Mouse (Mus musculus) macrophage (primary cell): ENCODE results near the gene Baz2a. TPM values are rescaled to one million over a fixed set of nuclear protein-coding genes. Genes with fewer than 3 reads are reported as not detected.

ENCODE experiments used
- H3K27ac ChIP-seq: fragments of 350-480 bp; formaldehyde crosslinking; 2 replicates; pipeline ENCODE4 v1.9.0; 2021
- H3K36me3 ChIP-seq: fragments of 350-480 bp; formaldehyde crosslinking; 2 replicates; pipeline ENCODE4 v1.9.0; 2021; ENCODE audit errors: inconsistent target
- H3K4me3 ChIP-seq: fragments of 350-480 bp; formaldehyde crosslinking; 2 replicates; pipeline ENCODE4 v1.9.0; 2021; ENCODE audit errors: inconsistent target
- H3K79me2 ChIP-seq: fragments of 350-480 bp; formaldehyde crosslinking; 2 replicates; pipeline ENCODE4 v1.9.0; 2021; ENCODE audit errors: inconsistent target
- WGBS: methylation state at CpG from one replicate; pipeline ENCODE4 v1.1.7; 2026; ENCODE audit warnings: inconsistent platforms; ENCODE audit not compliant: missing documents; 5-methylcytosine and 5-hydroxymethylcytosine counted together
- polyA plus RNA-seq: library from polyadenylated mRNA; stranded (reverse); fragments of 250-400 nt; gene quantifications from 3 replicates; pipeline ENCODE4 v1.2.4, GENCODE M21; 2018; ENCODE audit warnings: inconsistent platforms

The Baz2a gene
- polyA plus RNA-seq, 1 experiment from 2014 or later: 31.2 TPM

DNA sequence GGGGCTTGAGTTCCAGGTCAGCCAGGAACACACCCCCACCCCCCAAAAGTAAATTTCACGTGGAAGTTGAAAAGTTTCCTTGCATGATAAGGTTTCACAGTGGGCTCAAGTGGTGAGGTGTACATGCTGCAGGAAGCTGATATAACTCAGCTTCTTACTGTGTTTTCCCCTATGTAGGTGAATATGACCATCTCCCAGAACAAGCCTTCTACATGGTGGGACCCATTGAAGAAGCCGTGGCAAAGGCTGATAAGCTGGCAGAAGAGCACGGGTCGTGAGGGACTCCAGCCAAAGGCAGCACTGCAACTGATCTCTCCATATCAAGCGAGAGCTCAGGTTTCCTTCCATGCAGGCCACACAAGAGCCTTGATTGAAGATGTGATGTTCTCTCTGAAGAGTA, 1.5 kb upstream of the Baz2a start:
- H3K79me2 ChIP-seq: peaks cover 42% of the 10 kb centered on the region
- H3K4me3 ChIP-seq: no peak overlapping the region
- WGBS: 86% methylated on average over 5 of the region's 5 CpGs
- H3K36me3 ChIP-seq: peaks cover 51% of the 10 kb centered on the region
- no peak overlapping the region for H3K27ac ChIP-seq

DNA sequence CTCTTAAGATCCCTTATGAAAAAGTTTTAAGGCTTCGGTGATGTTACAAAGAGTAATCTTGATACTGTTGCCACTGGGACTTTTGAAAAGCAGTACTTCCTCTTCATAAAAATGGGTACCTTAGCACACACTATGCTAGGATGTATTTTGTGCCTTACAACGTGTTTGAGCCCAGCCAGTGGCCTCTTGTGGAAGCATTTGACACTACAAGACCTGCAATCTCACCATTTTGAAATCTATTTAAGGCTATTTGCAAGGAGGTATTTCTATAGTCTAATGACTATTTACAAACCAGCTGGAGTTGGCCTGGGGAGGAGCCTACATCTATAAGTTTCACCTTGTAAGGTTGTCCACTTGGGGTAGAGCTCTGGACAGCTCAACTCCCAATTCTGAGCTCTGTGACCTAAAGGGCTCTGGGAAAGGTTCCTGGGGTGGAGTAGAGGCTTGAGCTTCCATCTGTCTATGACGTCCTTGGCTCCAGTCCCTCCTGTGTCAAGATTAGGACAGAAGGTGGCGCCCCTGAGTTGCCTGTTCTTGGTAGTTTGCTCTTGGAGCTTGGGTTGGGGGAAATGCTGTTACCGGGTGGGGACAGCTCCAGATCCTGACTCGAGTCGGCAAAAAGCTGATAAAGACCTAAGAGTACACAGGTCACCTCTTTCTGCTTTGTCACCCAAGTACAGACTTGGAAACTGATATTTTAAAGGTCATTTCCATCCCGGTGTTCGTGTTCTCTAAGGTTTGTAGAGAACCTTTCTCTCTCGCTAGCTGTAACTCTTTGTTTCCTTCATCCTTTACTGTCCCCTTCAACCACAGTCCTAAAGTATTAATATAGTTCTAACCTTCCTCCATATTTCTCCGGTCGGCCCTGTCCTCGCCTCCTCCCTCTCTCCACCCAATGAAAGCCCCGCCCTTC, 470 bp upstream of the Baz2a start:
- H3K36me3 ChIP-seq: peaks cover 40% of the 10 kb centered on the region
- peak overlapping the region; percentile 89 for H3K27ac ChIP-seq
- H3K4me3 ChIP-seq: peak overlapping the region; percentile 88
- H3K79me2 ChIP-seq: peaks cover 42% of the 10 kb centered on the region
- 2% methylated on average over 14 of the region's 14 CpGs for WGBS

DNA sequence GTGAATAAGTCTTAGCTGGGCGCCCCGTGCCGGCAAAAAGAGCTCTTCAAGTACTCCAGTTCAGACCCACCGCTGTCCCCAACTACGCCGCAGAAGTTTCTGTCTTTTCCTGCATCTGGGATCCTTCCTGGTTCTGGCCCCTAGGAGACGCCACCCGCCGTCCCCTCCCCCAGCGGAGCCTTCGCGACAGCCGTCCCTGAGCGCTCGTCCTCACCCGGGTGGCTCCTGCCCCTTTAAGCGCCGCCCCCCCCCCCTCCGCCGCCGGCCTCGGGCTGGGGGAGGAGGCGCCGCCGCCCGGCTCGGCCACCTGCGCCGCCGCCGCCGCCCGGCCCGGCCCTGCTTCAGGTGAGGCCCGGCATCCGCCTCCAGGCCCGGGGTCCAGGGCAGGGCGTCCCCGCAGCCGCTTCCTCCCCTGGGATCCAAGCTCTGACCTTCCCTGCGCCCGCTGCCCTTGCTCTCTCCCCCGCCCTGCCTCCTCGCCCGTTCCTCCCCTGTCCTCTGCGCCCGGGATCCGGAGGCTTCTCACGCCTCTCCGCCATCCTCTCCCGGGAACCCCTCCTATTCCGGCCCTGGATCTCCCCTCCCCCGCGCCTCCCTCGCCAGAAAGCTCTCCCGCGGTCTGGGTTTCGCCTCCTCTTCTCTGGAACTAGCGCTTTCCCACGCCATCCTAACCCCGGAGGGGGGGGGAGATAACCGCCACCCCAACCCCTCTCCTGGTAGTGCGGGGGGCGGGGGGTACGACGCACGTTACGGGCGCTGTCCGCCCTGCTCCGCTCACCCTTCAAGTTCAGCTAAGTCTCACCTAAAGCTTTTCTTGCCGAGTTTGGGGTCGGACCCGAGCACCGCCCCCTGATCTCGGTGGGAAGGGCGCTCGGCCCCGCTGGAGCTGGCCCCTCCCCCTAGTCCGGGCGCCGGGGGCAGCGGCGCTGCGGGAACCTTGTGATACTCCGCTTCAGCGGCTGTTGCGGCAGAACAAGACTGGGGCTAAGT, 1.4 kb downstream of the Baz2a start:
- Histone ChIP-seq H3K4me3 (peak overlapping the region; percentile 88), H3K27ac (peak overlapping the region; percentile 89), H3K79me2 (peaks cover 39% of the 10 kb centered on the region), H3K36me3 (peaks cover 22% of the 10 kb centered on the region)
- 1% methylated on average over 41 of the region's 88 CpGs for WGBS

DNA sequence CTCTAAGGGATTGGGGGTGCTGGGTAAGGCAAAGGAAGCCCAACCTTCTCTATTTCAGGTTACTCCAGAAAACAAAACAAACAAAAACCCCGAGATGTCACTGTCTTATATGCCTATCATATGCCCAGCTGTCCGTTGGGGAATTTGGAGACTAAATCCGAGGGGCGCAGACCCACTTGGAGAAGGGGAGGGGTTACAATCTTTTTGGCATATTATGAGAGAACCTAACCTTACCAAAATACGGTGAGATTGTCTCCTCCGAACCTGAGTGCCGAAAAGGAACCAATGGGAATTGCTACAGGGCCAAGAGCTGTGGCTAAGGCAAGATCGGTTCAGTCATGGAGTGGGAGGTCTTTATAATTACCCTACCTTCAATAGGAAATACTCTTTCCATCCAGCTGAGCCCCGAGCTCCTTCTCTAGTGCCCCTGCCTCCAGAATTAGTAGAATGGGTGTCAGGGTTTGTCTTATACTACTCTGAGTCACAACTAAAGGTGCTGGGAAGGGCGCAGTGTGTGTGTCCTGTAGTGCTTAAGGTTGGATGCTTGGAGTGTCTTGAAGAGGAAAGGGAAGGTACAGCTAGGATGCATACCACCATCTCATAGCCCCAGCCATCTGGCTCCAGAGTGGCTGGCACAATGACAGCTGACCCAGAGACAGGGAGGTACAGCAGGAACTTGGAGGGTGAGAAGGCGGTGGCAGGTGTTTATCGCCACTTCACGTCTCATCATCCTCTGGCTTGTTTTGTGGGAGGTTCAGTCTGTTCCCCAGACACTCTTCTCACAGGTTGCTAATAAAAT, 2.3 kb downstream of the Baz2a start:
- Histone ChIP-seq H3K79me2 (peaks cover 44% of the 10 kb centered on the region), H3K36me3 (peaks cover 13% of the 10 kb centered on the region), H3K4me3 (peak overlapping the region; percentile 57), H3K27ac (peak overlapping the region; percentile 66)
- 28% methylated on average over 13 of the region's 13 CpGs for WGBS

DNA sequence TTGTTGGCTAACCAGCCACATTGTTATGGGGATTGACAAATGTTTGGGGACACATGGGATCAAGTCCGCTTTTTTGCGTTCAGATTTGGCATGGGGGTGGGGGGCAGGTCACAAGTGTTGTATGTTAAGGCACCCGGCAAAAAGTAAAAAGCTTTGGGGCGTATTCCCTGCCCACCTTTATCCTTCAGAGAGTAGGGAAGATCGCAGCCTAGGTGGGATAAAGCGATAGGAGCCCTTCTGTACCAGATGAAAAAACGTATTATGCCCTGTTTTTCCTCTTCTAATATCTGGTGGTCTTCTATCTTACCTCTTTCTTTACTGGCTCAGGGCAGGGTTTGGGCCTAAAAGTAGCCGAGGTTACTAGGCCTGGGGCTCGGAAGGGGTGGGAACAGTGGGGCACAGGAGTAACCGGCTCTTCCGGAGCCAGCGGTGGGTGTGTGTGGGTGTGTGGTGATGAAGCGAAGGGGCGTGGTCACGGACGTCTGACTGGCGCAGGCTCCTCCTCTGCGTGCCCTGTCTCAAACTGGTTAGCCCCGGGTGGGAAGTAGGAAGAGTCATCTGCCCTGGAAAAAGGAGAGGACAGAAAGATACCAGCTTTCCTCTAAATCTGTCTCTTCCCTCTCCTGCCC, 3.1 kb downstream of the Baz2a start:
- peaks cover 6% of the 10 kb centered on the region; the same call in 1 of the 2 replicates for H3K36me3 ChIP-seq
- peak overlapping the region; percentile 66 for H3K27ac ChIP-seq
- H3K4me3 ChIP-seq: peak overlapping the region; percentile 57
- WGBS: 8% methylated on average over 19 of the region's 19 CpGs
- H3K79me2 ChIP-seq: peaks cover 51% of the 10 kb centered on the region

DNA sequence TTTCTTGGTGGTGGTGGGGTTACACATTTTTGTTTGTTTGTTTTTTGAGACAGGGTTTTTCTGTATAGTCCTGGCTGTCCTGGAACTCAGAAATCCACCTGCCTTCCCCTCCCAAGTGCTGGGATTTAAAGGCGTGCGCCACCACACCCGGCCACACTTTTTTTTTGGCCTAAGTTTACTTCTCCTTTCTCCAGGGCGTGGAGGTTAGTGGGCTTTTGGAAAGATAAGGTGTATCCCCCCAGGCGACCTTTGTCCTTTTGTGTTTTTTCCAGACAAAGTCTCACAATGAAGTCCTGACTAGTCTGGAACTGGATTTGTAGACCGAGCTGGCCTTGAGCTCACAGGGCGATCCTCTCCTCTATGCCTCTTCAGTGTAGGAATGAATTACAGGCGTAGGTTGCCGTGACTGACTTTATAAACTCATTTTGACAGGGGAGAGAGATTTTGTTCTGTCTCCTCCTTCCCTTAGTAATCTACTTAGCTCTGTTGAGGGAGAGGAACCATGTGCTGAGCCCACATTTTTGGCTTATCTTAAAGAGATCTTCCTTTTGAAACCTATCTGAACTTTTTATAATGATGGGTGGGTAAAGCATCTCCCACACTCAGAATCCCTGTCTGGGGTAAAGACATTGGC, 3.7 kb downstream of the Baz2a start:
- peak overlapping the region; percentile 66 for H3K27ac ChIP-seq
- H3K79me2 ChIP-seq: peaks cover 58% of the 10 kb centered on the region
- H3K36me3 ChIP-seq: no peaks in the 10 kb centered on the region
- peak overlapping the region; percentile 57 for H3K4me3 ChIP-seq
- 25% methylated on average over 9 of the region's 9 CpGs for WGBS

DNA sequence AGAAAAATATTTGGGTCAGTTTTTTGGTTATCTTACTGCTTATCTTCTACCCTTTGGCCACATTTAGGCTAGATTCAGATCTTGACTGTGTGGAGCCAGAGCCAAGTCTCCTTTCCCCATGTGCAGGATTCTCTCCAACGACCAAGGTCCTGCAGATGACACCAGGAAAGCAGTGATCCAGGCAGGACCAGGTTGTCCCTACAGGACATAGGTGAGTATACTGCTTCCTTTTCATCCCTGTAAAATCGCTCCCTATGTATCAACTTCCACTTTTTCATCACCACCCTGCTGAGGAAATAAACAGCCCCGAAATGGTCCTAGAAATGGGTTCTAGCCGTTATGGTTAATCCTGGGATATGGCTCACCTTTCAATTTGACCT, 4.9 kb downstream of the Baz2a start:
- H3K4me3 ChIP-seq: no peak overlapping the region; the same call in 1 of the 2 replicates
- H3K36me3 ChIP-seq: no peaks in the 10 kb centered on the region
- 10% methylated on average over 3 of the region's 4 CpGs for WGBS
- H3K27ac ChIP-seq: no peak overlapping the region
- peaks cover 70% of the 10 kb centered on the region for H3K79me2 ChIP-seq

DNA sequence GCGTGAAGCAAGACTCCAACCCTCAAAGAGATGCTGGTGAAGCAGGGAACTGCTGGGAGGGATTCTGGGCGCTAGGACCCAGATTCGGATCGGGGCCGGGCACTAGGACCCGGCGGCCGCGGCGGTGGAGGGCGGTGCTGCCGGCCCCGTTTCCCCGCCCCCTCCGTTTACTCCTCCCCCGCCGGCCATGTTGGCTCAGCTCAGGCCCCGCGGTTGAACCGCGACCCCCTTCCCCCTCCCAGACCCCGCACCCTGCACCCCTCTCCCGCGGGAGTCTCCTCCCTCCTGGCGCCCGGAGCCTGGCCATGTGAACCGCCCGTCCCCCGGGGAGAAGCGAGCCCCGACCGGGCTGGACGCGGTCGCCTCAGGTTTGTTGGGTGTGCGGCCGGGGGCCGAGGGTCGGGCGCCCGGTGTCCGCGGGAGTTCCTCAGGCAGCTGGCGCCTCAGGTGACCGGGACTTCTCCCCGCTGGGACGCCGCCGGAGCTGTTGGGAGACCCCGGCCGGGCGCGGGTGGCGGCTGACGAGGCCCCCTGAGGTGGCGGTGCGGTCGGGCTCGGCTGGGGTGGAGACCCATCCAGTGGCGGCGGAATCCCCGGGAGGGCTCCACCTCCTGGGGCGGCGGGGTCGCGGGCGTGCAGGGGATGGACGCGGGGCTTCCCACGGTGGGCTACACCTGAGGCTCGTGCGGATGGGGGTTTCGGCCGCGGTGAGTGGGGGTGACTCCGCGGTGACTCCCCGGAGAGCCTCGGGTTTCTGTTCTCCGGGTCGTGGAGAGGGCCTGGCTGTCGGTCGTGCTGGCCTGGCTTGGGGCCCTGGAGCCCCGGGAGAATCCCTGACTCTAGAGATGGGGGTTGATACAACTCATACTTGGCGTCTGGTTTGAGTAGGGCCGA, 5.6 kb downstream of the Baz2a start:
- Histone ChIP-seq H3K79me2 (peaks cover 76% of the 10 kb centered on the region), H3K36me3 (no peaks in the 10 kb centered on the region), H3K4me3 (peak overlapping the region; percentile 79), H3K27ac (peak overlapping the region; percentile 51)
- WGBS: under 1% methylated on average over 66 of the region's 86 CpGs

DNA sequence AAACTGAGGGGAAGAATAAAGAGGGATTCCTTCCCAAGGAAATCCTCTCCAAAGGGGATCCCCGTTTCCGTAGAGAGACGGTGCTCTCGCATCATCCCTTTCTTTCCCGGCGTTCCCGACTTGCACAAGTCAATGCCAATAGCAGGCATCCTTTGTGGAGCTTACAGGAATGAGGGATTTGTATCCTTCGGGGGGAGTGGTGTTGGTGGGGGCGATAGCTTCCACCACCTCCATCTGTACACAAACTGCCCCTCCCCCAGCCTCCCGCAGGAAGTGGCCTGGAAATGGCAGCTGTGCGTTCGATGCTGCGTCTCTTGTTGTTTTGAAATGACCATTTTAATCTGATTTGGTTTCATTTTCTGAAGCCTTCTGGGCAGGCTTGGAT, 6.2 kb downstream of the Baz2a start:
- Histone ChIP-seq H3K27ac (peak overlapping the region; percentile 51), H3K79me2 (peaks cover 83% of the 10 kb centered on the region), H3K36me3 (no peaks in the 10 kb centered on the region), H3K4me3 (peak overlapping the region; percentile 79)
- under 1% methylated on average over 13 of the region's 13 CpGs for WGBS

DNA sequence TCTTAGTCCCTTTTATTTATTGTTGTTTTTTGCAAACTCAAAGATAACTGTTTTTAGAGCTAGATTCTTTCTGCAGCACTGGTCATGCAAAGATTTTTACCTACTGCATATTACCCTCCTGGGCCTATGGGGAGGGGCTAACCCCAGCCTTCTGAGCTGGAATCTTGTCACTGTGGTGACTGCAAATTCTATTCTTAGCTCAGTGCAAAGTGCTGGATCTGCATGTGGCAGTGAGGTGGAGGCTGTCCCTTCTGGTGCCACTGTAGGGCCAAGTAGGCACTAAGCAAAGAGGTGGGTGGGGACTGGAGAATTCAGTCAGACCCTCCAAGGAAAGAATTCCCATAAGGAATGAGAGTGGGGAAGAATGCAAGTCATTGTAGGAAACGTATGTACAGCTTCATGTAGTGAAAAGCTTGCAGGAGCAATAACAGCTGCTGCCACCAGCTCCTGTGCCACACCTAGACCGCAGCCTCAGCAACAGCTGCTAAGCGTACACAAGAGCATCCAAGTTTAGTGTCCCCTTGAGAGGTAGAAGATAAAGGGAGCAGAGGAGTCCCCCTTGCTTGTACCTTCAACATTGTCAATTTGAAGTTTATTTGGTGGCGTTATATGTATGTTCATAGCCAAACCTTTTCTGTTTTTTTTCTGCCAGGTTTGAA, 18.9 kb downstream of the Baz2a start:
- Histone ChIP-seq H3K27ac (no peak overlapping the region), H3K4me3 (no peak overlapping the region), H3K79me2 (peaks cover 45% of the 10 kb centered on the region), H3K36me3 (peaks cover 67% of the 10 kb centered on the region)
- WGBS: 97% methylated on average over 4 of the region's 4 CpGs

DNA sequence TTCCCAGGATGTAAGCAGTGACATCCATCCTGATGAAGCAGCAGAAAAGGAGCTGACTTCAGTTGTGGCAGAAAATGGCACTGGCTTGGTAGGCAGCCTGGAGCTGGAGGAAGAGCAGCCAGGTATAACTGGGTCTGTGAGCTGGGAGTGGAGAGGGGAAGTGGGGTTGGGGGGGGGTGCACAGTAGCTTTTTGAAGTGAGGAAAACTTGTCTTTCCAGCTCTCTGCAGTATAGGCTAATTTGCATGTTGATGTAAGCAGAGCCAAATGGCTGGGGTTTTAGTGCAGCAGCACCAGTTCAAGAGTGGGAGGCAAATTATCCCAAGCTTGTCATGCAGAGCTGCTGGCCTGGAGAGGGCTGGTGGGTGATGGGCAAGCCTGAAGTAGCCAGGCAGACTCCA, 19.9 kb downstream of the Baz2a start:
- peaks cover 35% of the 10 kb centered on the region for H3K79me2 ChIP-seq
- H3K27ac ChIP-seq: no peak overlapping the region
- H3K4me3 ChIP-seq: no peak overlapping the region
- H3K36me3 ChIP-seq: peaks cover 77% of the 10 kb centered on the region

DNA sequence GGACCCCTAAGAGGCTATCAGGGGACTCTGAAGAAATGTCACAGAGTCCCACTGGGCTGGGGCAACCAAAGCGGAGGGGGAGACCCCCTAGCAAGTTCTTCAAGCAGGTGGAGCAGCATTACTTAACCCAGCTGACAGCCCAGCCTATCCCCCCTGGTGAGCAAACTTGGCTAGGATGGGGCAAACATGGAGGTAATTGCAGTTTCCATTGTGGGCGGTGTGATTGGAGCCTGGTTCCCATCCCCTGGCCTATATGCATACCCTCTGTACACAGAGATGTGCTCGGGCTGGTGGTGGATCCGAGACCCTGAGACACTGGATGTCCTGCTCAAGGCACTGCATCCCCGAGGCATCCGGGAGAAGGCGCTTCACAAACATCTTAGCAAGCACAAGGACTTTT, 32.5 kb downstream of the Baz2a start:
- Histone ChIP-seq H3K27ac (no peak overlapping the region), H3K79me2 (no peaks in the 10 kb centered on the region), H3K36me3 (peaks cover 94% of the 10 kb centered on the region), H3K4me3 (no peak overlapping the region)
- WGBS: 99% methylated on average over 7 of the region's 7 CpGs
